Mouse (Mus musculus): ENCODE data around the gene Kirrel3.

Gene Kirrel3

GRCm38 (mm10) chr9:34882211-34882610, 396.5 kb downstream of the Kirrel3 start:
- DNase-seq (ENCODE audit: extremely low spot score, low read depth, low spot score), result no peak

- no peak for DNase-seq (ENCODE audit: extremely low spot score, low read depth, low spot score)
Observed at GRCm38 (mm10) chr9:34883122-34883521, 397.4 kb downstream of the Kirrel3 start.

GRCm38 (mm10) chr9:34884325-34884724, 398.6 kb downstream of the Kirrel3 start:
- no peak for DNase-seq (ENCODE audit: extremely low spot score, low read depth, low spot score)

GRCm38 (mm10) chr9:34884942-34885341, 399.2 kb downstream of the Kirrel3 start:
- no peak for DNase-seq (ENCODE audit: extremely low spot score, low read depth, low spot score)

- no peak for DNase-seq (ENCODE audit: extremely low spot score, low read depth, low spot score)
Observed at GRCm38 (mm10) chr9:34886746-34887145, 401.1 kb downstream of the Kirrel3 start.

GRCm38 (mm10) chr9:34887196-34887595, 401.5 kb downstream of the Kirrel3 start:
- DNase-seq (ENCODE audit: extremely low spot score, low read depth, low spot score), result no peak

GRCm38 (mm10) chr9:34888298-34888697, 402.6 kb downstream of the Kirrel3 start:
- DNase-seq (ENCODE audit: extremely low spot score, low read depth, low spot score), result no peak

GRCm38 (mm10) chr9:34901216-34901615, 415.5 kb downstream of the Kirrel3 start:
- no peak for DNase-seq (ENCODE audit: extremely low spot score, low read depth, low spot score)

GRCm38 (mm10) chr9:34901888-34902287, 416.2 kb downstream of the Kirrel3 start:
- DNase-seq (ENCODE audit: extremely low spot score, low read depth, low spot score), result no peak

- no peak for DNase-seq (ENCODE audit: extremely low spot score, low read depth, low spot score)
Observed at GRCm38 (mm10) chr9:34905164-34905563, 419.5 kb downstream of the Kirrel3 start.

GRCm38 (mm10) chr9:34908040-34908439, 422.3 kb downstream of the Kirrel3 start:
- no peak for DNase-seq (ENCODE audit: extremely low spot score, low read depth, low spot score)

GRCm38 (mm10) chr9:34911838-34912237, 426.1 kb downstream of the Kirrel3 start:
- DNase-seq (ENCODE audit: extremely low spot score, low read depth, low spot score), result no peak

- no peak for DNase-seq (ENCODE audit: extremely low spot score, low read depth, low spot score)
Observed at GRCm38 (mm10) chr9:34912273-34912972, 426.7 kb downstream of the Kirrel3 start.

GRCm38 (mm10) chr9:34912996-34913395, 427.3 kb downstream of the Kirrel3 start:
- peak; percentile 81 for DNase-seq (ENCODE audit: extremely low spot score, low read depth, low spot score)

GRCm38 (mm10) chr9:34918976-34919375, 433.3 kb downstream of the Kirrel3 start:
- no peak for DNase-seq (ENCODE audit: extremely low spot score, low read depth, low spot score)

- DNase-seq (ENCODE audit: extremely low spot score, low read depth, low spot score), result no peak
Observed at GRCm38 (mm10) chr9:34920116-34920515, 434.4 kb downstream of the Kirrel3 start.

GRCm38 (mm10) chr9:34921941-34922340, 436.2 kb downstream of the Kirrel3 start:
- DNase-seq (ENCODE audit: extremely low spot score, low read depth, low spot score), result no peak

GRCm38 (mm10) chr9:34922716-34923115, 437.0 kb downstream of the Kirrel3 start:
- no peak for DNase-seq (ENCODE audit: extremely low spot score, low read depth, low spot score)

GRCm38 (mm10) chr9:34923134-34923931, 437.6 kb downstream of the Kirrel3 start:
- DNase-seq (ENCODE audit: extremely low spot score, low read depth, low spot score), result no peak

- DNase-seq (ENCODE audit: extremely low spot score, low read depth, low spot score), result no peak
Observed at GRCm38 (mm10) chr9:34925616-34926015, 439.9 kb downstream of the Kirrel3 start.

GRCm38 (mm10) chr9:34930371-34930770, 444.7 kb downstream of the Kirrel3 start:
- DNase-seq (ENCODE audit: extremely low spot score, low read depth, low spot score), result no peak

- DNase-seq (ENCODE audit: extremely low spot score, low read depth, low spot score), result no peak
Observed at GRCm38 (mm10) chr9:34938140-34938539, 452.4 kb downstream of the Kirrel3 start.

All from hindlimb bud, embryonic 11.5 days (tissue).